Comparison of ENCODE assay signal across 8 mouse cellular contexts in the genomic region with DNA sequence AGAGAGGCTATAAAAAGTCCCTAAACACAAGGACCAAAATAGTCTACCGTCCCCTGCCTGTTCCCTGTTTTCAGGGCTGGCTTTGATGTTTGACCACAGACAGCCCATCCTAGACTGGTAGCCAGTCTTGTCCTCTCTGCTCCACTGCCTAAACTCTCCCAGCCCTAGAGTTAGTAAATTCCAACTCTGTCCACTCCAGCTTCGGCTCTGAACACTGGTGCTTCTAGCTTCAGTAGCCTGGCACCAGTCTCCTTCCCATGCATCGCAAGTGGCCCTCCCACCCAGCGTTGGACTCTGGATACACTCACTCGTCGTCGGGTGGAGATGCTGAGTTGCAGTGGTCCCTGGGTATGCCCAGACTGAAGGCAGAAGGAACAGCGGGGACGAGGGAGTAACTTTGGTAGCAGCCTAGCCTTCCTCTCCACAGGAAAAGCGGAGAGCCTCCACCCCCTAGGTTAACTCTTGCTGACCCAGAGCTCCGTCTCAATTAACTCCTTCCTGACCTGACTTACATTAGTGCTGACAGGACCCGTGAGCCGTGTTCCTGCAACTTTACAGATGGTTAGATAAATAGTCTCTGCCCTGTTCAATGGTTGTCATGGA. TPM values are rescaled to one million over a fixed set of nuclear protein-coding genes. Genes with fewer than 3 reads are reported as not detected.
A peak's percentile ranks its signal among the peaks of the same experiment; 100 is the strongest.
DNase-seq lines count a peak whose midpoint lies in the region; ATAC-seq and TF ChIP-seq lines count a peak whose summit lies in the region.

Gene Grrp1 (minus strand): TSS at position 385 of the 603 bp plus-strand sequence.

- peak within 1 kb of the TSS; percentile 17 for H3K4me3 ChIP-seq in testis, adult 2 months (ENCODE audit: control insufficient read depth, low read depth, low read length)
- H3K4me3 ChIP-seq in liver, embryonic 12.5 days, result peak within 1 kb of the TSS; percentile 28; the same call in 1 of the 2 replicates

- TF ChIP-seq POLR2A in testis, adult 2 months (IDR thresholded peaks at IDR 0.05; ENCODE audit: control insufficient read depth, low read depth, low read length), result no peak

- no peak within 1 kb of the TSS for H3K9ac ChIP-seq in liver, embryonic 12.5 days

- no peaks in the 10 kb centered on the region for H3K36me3 ChIP-seq in testis, adult 2 months (ENCODE audit: control insufficient read depth, insufficient read depth, low read length)
- H3K36me3 ChIP-seq in liver, embryonic 12.5 days, result no peaks in the 10 kb centered on the region

- no peaks in the 10 kb centered on the region for H3K9me3 ChIP-seq in liver, embryonic 12.5 days (replicated peaks)

- peaks cover 37% of the 10 kb centered on the region for H3K4me1 ChIP-seq in testis, adult 2 months (ENCODE audit: control insufficient read depth, insufficient read depth, low read length)
- H3K4me1 ChIP-seq in liver, embryonic 12.5 days, result peaks cover 68% of the 10 kb centered on the region

- DNase-seq in testis, postnatal 10 days (ENCODE audit: low spot score), result no peak
- DNase-seq in heart, postnatal 10 days, result peak in 1 of 2 experiments; percentile 56
- DNase-seq in retina, postnatal 1 day, result peak; percentile 64
- DNase-seq in left cerebral cortex, adult 18-20 months (ENCODE audit: low spot score in 2 of 2), result no peak

- ATAC-seq in liver, embryonic 12.5 days, result no peak
- no peak for ATAC-seq in megakaryocyte-erythroid progenitor cell, adult 5-6 weeks (replicated peaks; ENCODE audit: low FRiP score, low TSS enrichment, poor library complexity, severe bottlenecking)
- ATAC-seq in monocyte, adult 5-6 weeks (replicated peaks; ENCODE audit: insufficient number of reproducible peaks, low FRiP score, low TSS enrichment, poor library complexity, severe bottlenecking), result no peak

- intact Hi-C loops in heart, postnatal 10 days (cut with DNase I), result no loop called here

- TF ChIP-seq CTCF in testis, adult 2 months (IDR thresholded peaks at IDR 0.05; ENCODE audit: control insufficient read depth, insufficient read depth, insufficient replicate concordance, low read depth, low read length), result no peak

- H3K27ac ChIP-seq in testis, adult 2 months (ENCODE audit: control insufficient read depth, insufficient read depth, low read depth, low read length), result no peak within 1 kb of the TSS; the same call in 1 of the 2 replicates
- H3K27ac ChIP-seq in liver, embryonic 12.5 days, result no peak within 1 kb of the TSS

- peak within 1 kb of the TSS; percentile 43 for H3K4me2 ChIP-seq in liver, embryonic 12.5 days

- no peaks in the 10 kb centered on the region for H3K27me3 ChIP-seq in testis, adult 2 months (ENCODE audit: control insufficient read depth, insufficient read depth, low read length)
- H3K27me3 ChIP-seq in liver, embryonic 12.5 days (replicated peaks), result peaks cover 95% of the 10 kb centered on the region

- WGBS in liver, embryonic 12.5 days (ENCODE audit: insufficient replicate concordance), result 4% methylated on average over 13 of the region's 13 CpGs

RNA-seq across cellular contexts. Expression of gene Grrp1, which starts in this region (rescaled TPM):
- 1.9 and 2.7 TPM in 2 replicates for polyA plus RNA-seq in testis, adult 2 months (2012; rRNA removed)
- 10 to 100 TPM; 13.5 to 15.2 TPM for total RNA-seq in heart, postnatal 10 days (2021)
- 1.5 and 1.8 TPM in 2 replicates for polyA plus RNA-seq in liver, embryonic 12.5 days (2016; fragmentation: Nextera tagmentation; extraction: Ambion mirVana)
- not detected in 2 replicates for total RNA-seq in megakaryocyte-erythroid progenitor cell, adult 5-6 weeks (2014; fragmentation: Nextera tagmentation)
- total RNA-seq in megakaryocyte-erythroid progenitor cell, adult 5-6 weeks (2017), result 0.52 TPM in 1 of 2 replicates, not detected in the other
- total RNA-seq in monocyte, adult 5-6 weeks (2017), result not detected in 3 replicates
- 1 to 10 TPM; 2.2 to 3.8 TPM for total RNA-seq in left cerebral cortex, adult 18-20 months (2021)
